Mouse (Mus musculus): ENCODE results near the gene Gm3435.
"Not testable (repeated sequence)": the region's sequence is repeated elsewhere in the genome, so short reads cannot be mapped to it uniquely, and the experiment has no call there.

Gene Gm3435

DNA sequence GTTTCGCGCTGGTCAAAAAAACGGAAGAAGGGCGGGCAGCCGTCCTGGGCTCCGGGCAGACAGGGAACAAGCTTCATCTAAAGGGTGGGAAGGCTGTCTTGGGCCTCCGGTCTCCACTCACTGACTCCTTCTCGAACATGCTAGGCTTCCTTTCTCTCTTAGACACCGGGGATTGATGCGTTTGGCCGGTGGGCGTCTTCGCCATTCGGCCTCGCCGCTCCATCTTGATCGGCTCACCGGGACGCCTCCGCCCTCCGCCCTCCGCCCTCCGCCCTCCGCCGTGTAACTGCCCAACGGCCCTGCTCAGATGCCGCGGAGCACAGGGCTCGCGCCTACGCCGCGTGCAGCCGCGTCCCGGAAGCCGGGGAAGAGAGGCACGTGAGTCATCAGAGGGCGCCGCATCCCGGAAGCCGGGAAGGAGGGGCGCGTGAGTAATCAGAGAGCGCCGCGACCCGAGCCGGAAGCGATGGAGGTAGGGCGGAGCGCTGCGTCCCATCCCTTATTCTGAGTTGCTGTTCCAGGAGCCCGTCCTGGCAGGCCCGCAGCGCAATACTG is 31.3 kb downstream of the Gm3435 start, which contains the start of the genes Ermard, Tcte3 and Gm3448:
Ermard (plus strand) TSS at position 34 of the 555 bp plus-strand sequence.
Tcte3 (minus strand) TSS at position 314 of the 555 bp plus-strand sequence.
Gm3448 (minus strand) TSS at position 363 of the 555 bp plus-strand sequence.
- peak; percentile 28 to 51 for DNase-seq

GRCm38 (mm10) chr17:15050338-15050737 is 40.4 kb downstream of the Gm3435 start:
- not testable (repeated sequence) for DNase-seq

- not testable (repeated sequence) for DNase-seq
Measured at GRCm38 (mm10) chr17:15052766-15053165, 42.8 kb downstream of the Gm3435 start.

- not testable (repeated sequence) for DNase-seq
Measured at GRCm38 (mm10) chr17:15053183-15053828, 43.3 kb downstream of the Gm3435 start.

DNA sequence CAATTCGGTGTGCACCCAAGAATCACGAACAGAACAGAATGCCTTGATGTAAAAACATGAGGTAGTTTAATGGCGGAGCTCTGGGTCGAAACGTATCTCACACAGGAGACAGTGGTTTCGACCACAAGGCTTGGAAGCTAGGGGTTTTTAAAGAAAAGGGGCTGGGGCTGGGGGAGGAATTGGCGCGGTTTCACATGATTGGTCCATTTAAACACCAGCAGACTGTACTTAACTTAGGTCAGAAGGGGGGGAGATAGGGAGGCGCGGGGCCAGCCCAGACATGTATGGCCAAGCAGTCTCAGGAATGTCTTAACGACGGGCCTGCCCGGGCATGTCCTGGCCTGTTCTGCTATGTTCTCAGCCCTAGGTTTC is 43.8 kb downstream of the Gm3435 start:
- not testable (repeated sequence) for DNase-seq

- no peak for DNase-seq
Measured at GRCm38 (mm10) chr17:15055925-15056324, 45.9 kb downstream of the Gm3435 start.

- no peak for DNase-seq
Measured at GRCm38 (mm10) chr17:15058161-15058591, 48.2 kb downstream of the Gm3435 start.

DNA sequence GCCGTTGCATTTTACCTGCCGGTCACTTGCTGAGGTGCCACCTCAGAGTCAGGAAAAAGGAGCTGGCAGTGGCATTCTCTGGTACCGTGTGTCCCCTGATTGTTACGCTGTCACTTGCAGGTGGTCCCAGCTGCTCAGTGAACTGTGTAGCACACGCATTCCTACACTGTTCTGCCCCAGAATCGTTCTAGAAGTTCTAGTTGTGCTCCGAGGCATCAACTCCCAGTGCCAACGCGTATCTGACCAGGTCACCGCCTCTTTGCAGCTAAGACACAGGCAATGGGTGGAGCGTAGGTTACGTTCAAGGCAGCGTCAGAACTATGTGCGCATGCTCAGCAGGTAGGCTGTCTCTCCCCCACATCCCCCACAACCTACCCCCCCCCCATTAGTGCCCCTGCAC is 49.7 kb downstream of the Gm3435 start:
- no peak for DNase-seq

GRCm38 (mm10) chr17:15060356-15060755 is 50.4 kb downstream of the Gm3435 start:
- no peak for DNase-seq

DNA sequence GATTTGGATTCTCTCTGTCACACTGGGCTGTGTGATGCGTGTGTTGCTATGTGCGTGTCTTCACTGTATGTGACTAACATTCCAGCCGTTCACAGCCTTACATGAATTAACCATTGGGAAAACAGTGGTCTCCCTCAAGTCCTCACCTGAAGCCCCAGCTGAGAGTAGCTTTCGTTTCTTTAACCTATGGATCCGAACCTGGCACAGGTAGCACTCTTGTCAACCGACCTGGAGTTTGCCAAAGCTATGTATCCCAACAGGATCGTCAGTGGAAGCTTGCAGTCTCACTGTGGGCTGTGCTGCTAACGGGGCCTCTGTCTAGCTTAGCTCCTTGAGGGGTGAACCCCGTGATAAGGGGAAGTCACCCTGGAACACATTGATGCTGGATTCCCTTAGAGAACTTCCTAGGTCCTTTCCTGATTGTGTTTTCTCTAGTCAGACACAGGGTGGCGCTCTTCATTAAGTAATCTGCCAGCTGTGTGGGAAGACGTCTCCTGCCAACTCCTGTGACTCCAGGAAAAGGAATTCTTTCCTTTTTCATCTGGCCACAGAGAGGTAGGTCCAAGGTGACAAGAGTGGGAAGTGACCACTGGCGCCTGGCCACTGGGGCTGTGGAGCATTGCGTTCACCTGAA is 55.5 kb downstream of the Gm3435 start:
- peak; percentile 37 to 69 for DNase-seq

DNA sequence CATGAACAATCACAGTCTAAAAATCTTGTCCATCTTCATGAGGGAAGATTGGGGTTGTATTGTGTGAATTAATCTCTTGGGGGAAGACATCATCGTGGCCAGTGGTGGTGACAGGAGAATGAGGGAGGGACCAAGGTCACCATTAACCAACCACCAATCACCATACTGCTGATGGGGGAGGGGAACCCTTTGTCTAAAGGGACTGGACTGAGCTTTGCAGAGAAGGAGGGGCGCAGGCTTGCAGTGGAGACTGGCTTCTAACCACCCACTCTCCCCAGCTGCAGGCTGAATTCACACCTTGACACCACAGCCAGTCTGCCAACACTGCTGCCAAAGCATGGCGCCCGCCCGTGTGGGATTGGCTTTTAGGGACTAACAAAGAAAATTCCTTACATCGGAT is 56.1 kb downstream of the Gm3435 start:
- DNase-seq = no peak

- DNase-seq = no peak
Measured at GRCm38 (mm10) chr17:15066911-15067310, 56.9 kb downstream of the Gm3435 start.

- DNase-seq = no peak
Measured at GRCm38 (mm10) chr17:15068040-15068792, 58.2 kb downstream of the Gm3435 start.

DNA sequence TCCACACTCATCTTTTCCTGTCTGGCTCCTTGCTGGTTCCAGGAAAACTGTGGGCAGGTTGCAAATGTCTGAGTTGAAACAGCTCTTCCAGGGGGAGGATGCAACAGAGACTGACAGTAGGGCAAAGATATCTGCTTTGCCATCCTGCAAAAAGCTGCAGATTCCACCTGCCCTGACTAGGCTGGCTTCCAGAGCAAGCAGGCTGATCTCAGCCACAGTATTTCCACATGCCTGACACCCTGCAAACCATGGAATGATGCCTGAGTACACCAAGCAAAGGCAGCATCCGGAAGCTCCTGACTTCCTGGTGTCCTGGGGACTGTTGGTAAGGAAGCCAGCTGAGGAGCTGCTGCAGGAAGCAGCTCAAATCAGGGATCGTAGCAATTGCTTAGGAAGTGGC is 59.1 kb downstream of the Gm3435 start:
- no peak for DNase-seq

Measured in cerebellum, adult 18-20 months (tissue).